Mouse (Mus musculus) spleen, postnatal 36 days (tissue): ENCODE data around the gene M1ap.

Experiments
- DNase-seq, 2 experiments: peaks; one replicate each; pipeline ENCODE4 v3.0.0; 2022; ENCODE audit warnings: low spot score in 2 of 2, mixed read lengths in 1 of 2

Gene M1ap

DNA sequence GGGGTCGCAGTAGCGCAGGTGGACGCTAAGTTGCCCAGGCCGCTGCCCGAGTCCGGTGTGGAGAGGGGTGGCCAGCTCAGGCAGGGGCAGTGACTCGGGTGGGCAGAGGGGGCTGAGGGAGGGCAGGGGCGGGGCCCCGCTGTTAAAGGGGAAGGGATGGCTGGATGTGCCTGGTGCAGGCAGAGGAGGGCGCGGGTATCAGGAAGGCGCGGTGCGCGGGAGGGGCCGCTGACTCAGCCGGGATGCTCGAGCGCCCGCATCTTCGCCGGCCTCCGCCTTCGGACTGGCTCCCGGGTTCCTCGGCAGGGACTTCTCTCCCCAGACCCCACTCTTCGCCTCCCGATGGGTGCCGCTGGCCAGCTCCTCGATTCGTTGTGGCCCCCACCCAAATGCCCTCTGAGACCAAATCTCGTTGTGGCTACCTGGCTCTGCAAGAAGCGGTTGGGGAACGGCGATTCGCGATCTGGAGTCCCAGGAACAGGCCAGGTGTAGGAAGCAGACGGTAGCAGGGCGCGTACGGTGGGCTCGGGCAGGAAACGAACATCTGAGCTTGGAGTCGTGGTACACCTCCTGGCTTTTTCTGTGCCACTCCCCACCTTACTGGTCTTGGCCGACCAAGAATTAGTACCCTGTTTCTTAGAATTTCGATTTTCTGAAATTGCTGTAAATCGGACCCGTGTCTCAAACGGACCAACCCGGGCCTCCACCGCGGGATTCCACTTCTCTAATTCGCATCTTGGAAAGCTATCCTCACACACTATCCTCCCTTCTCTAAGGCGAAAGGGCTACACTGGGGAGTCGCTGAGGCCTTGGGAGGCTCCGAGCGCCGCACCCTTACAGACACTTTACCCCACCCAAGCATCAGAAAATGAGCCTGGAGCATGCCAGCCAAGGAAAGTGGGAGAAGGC lies 123.9 kb downstream of the M1ap start:
- DNase-seq: no peak

DNA sequence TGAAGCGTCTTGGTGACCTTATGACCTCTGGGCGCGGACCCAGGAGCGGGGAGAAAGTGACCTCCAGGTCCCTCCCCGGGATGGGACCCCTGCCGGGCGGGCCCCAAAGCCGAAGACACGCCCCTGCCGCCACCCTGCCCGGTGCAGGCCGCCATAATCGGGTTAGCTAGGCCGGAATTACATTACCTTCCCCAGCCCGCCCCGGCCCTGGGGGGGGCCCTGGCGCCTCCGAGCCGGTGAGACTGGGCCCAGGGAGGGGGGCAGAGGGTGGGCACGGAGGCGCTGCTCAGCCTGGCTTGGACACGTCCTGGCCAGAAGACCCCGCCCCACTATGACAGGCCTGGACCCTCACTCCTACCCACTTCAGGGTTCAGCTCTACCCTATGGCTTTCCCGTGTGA lies 124.5 kb downstream of the M1ap start:
- no peak for DNase-seq

DNA sequence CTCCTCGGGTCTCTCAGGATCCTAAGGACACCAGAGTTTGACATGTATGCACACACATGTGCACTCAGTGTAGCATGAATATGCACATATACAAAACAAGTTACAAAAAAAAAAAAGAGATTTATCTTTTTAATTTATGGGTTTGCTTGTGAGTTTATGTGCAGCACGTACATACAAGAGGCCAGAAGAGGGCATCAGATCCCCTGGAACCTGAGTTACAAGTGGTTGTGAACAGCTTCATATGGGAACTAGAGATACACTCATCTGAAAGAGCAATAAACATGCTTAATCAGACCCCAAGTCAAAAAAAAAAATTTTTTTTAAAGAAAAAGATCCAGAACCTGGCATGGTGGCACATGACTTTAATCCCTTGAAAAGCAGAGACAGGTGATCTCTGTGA lies 128.3 kb downstream of the M1ap start:
- DNase-seq: peak in 1 of 2 experiments; percentile 29

DNA sequence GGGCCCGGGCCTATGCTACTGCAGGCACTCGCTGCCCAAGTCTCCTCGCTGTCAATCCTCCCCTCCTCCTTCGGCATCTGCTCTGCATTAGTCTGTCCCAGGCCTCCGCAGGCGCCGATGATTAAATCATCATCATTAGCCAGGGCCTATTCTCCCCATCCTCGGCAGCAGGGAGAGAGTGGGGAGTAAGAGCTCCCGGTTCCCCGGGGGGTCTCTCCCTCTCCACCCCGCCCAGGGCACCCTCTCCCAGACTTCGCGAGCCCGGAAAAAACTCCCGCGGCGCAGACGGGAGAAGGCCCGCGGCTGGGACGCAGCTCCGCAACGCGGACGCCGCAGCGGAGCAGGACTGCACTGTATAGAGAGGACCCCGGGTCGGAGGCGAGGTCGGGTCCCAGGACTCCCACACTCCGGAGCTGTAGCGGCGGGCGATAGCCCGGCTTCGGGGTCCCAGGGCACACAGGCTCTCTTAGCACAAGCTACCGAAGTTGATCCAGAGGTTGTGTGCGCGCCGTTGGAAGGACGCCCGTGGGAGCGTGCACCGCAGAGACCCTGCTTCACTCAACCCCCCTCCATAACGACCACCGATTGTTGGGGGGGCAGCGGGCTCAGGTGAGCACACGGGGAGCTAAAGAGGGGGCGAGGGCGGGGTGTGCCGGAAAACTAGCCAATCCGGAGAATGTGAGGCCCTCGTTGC lies 131.1 kb downstream of the M1ap start, which contains the start of gene Pcgf1:
TSS of gene Pcgf1 (plus strand) at position 240 of the 694 bp plus-strand sequence.
- DNase-seq: peak in 1 of 2 experiments; percentile 28

DNA sequence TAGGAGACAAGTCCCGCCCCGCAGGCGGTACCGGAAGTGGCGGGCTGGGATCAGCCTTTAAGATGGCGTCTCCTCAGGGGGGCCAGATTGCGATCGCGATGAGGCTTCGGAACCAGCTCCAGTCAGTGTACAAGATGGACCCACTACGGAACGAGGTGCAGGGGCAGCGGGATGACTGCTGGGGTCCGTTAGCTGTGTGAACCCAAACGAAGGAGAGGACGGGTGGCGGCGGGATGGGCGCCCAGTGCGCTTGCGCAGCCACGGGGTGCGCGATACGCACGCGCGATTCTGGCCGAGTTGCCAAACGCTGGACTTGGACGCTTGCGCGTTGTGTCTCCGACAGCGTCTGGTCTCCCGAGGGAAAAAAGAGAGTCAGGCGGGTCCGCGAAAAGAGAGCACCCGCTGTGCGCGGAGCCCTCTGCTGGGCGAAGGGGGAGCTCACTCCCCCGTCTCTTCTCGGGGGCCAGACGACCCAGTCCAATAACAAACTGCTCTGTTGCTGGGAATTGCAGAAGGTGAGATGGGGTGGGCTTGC lies 131.7 kb downstream of the M1ap start:
- DNase-seq: peak; percentile 97 to 99
